Mouse (Mus musculus) hindbrain, embryonic 16.5 days (tissue): ENCODE results near the gene Brinp2. TPM values are rescaled to one million over a fixed set of nuclear protein-coding genes. Genes with fewer than 3 reads are reported as not detected.

Experiments
- ATAC-seq: fragments of 200-750 bp; cut with Nextera tagmentation; 2 replicates; pipeline ENCODE4 v1.8.0; 2017; ENCODE audit warnings: moderate TSS enrichment, moderate library complexity
- H3K27ac ChIP-seq: fragments of 300-500 bp; sonication (generic); 2 replicates; pipeline ENCODE4 v1.5.1; 2014; ENCODE audit warnings: low read depth, mild to moderate bottlenecking, control low read depth, low read length, moderate library complexity
- H3K27me3 ChIP-seq: fragments of 300-500 bp; sonication (generic); replicated peaks from 2 replicates; pipeline ENCODE4 v1.6.1; 2014; ENCODE audit warnings: low read length; ENCODE audit not compliant: control insufficient read depth, insufficient read depth
- H3K36me3 ChIP-seq: fragments of 300-500 bp; sonication (generic); 2 replicates; pipeline ENCODE4 v1.6.1; 2014; ENCODE audit warnings: mild to moderate bottlenecking, low read length, moderate library complexity, mixed read lengths; ENCODE audit not compliant: control insufficient read depth, insufficient read depth
- H3K4me1 ChIP-seq: fragments of 300-500 bp; sonication (generic); 2 replicates; pipeline ENCODE4 v1.6.1; 2014; ENCODE audit warnings: low read depth, low read length; ENCODE audit not compliant: control insufficient read depth, insufficient read depth
- H3K4me2 ChIP-seq: fragments of 300-500 bp; sonication (generic); 2 replicates; pipeline ENCODE4 v1.6.1; 2014; ENCODE audit warnings: mild to moderate bottlenecking, low read length, control low read depth, moderate library complexity
- H3K4me3 ChIP-seq: fragments of 300-500 bp; sonication (generic); 2 replicates; pipeline ENCODE4 v1.5.1; 2014; ENCODE audit warnings: mild to moderate bottlenecking, low read length, control low read depth, moderate library complexity
- H3K9ac ChIP-seq: fragments of 300-500 bp; sonication (generic); 2 replicates; pipeline ENCODE4 v1.6.1; 2014; ENCODE audit warnings: low read depth, mild to moderate bottlenecking, control low read depth, low read length, moderate library complexity
- H3K9me3 ChIP-seq: fragments of 300-500 bp; sonication (generic); 2 replicates; pipeline ENCODE4 v1.6.1; 2014; ENCODE audit warnings: mild to moderate bottlenecking, low read length, moderate library complexity; ENCODE audit not compliant: control insufficient read depth
- WGBS: fragments of 180-500 bp; shearing (Covaris S2); extraction: QIAGEN DNeasy Blood & Tissue Kit; methylation state at CpG from one replicate; pipeline ENCODE4 v1.1.7; 2014; 5-methylcytosine and 5-hydroxymethylcytosine counted together
- polyA plus RNA-seq: library from polyadenylated mRNA; unstranded; fragments of >200 nt; fragmentation: Nextera tagmentation; extraction: Ambion mirVana; gene quantifications from 2 replicates; pipeline ENCODE4 v1.2.1, GENCODE M21; 2015

Gene Brinp2
- polyA plus RNA-seq, 1 experiment from 2014 or later: 32.7 TPM

DNA sequence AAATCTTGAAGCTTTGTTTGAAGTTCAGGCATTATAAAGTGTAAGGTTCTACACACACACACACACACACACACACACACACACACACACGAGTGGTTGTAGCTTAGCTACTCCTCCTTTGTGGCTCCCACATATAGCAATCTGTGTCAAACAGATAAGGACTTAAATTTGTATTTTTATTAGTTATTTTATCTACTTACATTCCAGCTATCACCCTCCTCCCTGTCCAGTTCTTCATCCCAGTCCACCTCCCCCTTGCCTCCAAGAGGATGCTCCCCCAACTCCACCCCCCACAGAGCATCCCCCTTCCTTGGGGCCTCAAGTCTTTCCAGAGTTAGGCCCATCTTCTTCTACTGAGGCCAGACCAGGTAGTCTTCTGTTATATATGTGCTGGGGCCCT, 137.4 kb downstream of the Brinp2 start:
- Histone ChIP-seq H3K9ac (no peak overlapping the region), H3K4me3 (no peak overlapping the region), H3K36me3 (no peaks in the 10 kb centered on the region), H3K27me3 (no peaks in the 10 kb centered on the region), H3K9me3 (no peaks in the 10 kb centered on the region), H3K4me2 (no peak overlapping the region), H3K27ac (no peak overlapping the region), H3K4me1 (peaks cover 8% of the 10 kb centered on the region)
- ATAC-seq: no peak
- 77% methylated on average over 1 of the region's 1 CpGs for WGBS

- no peak overlapping the region for H3K9ac ChIP-seq
- H3K4me3 ChIP-seq: no peak overlapping the region
- no peaks in the 10 kb centered on the region for H3K36me3 ChIP-seq
- WGBS: 55% methylated on average over 2 of the region's 2 CpGs
- no peaks in the 10 kb centered on the region for H3K27me3 ChIP-seq
- H3K4me1 ChIP-seq: peaks cover 8% of the 10 kb centered on the region
- no peak overlapping the region for H3K4me2 ChIP-seq
- no peaks in the 10 kb centered on the region for H3K9me3 ChIP-seq
- H3K27ac ChIP-seq: no peak overlapping the region
- no peak for ATAC-seq
Observed at GRCm38 (mm10) chr1:158218294-158218693, 137.8 kb downstream of the Brinp2 start.

GRCm38 (mm10) chr1:158215581-158215980, 140.5 kb downstream of the Brinp2 start:
- no peak overlapping the region for H3K9ac ChIP-seq
- no peak overlapping the region for H3K27ac ChIP-seq
- no peaks in the 10 kb centered on the region for H3K9me3 ChIP-seq
- peaks cover 2% of the 10 kb centered on the region; the same call in 1 of the 2 replicates for H3K4me1 ChIP-seq
- 70% methylated on average over 9 of the region's 9 CpGs for WGBS
- no peak overlapping the region for H3K4me3 ChIP-seq
- ATAC-seq: no peak
- no peaks in the 10 kb centered on the region for H3K36me3 ChIP-seq
- no peaks in the 10 kb centered on the region for H3K27me3 ChIP-seq
- H3K4me2 ChIP-seq: no peak overlapping the region

DNA sequence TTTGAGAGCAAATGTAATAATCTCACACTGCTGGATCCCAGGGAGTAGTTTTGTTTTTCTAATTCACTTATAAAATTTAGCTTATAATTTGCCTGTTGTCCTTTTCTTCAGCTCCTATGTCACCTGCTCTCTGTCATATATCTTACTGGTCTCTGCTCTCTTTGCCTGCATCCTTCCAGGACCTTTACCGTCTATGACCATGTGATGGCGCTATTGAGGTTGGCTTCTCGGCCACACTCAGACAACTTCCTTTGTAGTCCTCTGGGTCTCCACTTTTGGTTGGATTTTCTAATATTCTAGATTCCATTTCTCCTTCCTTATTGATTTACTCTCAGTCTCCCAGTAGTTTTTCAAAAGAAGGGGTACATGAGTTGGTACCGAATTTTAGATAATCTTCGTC, 141.4 kb downstream of the Brinp2 start:
- 45% methylated on average over 5 of the region's 5 CpGs for WGBS
- ATAC-seq: no peak

DNA sequence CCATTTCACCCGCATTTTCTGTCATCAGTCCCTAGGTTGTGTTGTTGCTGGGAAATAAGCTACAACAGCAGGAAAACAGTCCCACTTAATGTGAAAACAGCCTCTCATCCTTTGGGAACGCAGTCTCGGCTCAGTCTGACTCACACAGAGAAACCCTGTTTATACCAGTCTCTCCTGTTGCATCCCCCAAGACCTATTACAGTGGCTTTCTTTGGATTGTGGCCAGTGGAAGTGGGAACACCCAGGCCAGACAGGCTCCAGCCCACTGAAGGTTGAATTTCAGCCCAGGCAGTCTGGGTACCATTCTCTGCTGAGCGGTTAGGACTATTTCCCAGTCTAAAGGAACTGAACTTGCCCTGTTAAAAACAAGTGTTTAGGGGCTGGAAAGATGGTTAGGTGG, 142.4 kb downstream of the Brinp2 start:
- 83% methylated on average over 4 of the region's 4 CpGs for WGBS
- no peak for ATAC-seq
- no peak overlapping the region for H3K4me3 ChIP-seq
- H3K27ac ChIP-seq: no peak overlapping the region
- H3K4me2 ChIP-seq: no peak overlapping the region
- no peaks in the 10 kb centered on the region for H3K27me3 ChIP-seq
- no peaks in the 10 kb centered on the region for H3K4me1 ChIP-seq
- no peaks in the 10 kb centered on the region for H3K36me3 ChIP-seq
- no peak overlapping the region for H3K9ac ChIP-seq
- H3K9me3 ChIP-seq: no peaks in the 10 kb centered on the region

More for the DNA sequence above, 141.4 kb downstream of the Brinp2 start:
- Histone ChIP-seq H3K27ac (no peak overlapping the region), H3K36me3 (no peaks in the 10 kb centered on the region), H3K9me3 (no peaks in the 10 kb centered on the region), H3K4me3 (no peak overlapping the region), H3K27me3 (no peaks in the 10 kb centered on the region), H3K4me1 (no peaks in the 10 kb centered on the region), H3K9ac (no peak overlapping the region), H3K4me2 (no peak overlapping the region)

DNA sequence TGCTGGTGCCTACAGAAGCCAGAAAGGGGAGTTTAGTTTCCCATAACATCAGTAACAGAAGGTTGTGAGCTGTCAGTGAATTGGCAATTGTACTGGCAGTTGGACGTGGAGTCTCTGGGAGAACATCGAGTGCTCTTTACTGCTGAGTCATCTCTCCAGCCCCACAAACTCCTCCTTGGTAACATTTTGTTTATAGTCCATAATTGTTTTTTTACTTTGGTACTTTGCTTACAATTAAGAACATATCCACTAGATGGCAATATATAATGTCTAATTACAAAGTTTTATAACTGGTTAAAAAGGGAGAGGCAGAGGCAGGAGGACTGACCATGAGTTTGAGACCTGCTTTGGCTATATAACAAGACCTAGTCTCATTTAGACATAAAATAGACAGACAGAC, 148.5 kb downstream of the Brinp2 start:
- Histone ChIP-seq H3K4me3 (no peak overlapping the region), H3K9me3 (no peaks in the 10 kb centered on the region), H3K36me3 (no peaks in the 10 kb centered on the region), H3K4me1 (no peaks in the 10 kb centered on the region), H3K4me2 (no peak overlapping the region), H3K27ac (no peak overlapping the region), H3K9ac (no peak overlapping the region), H3K27me3 (no peaks in the 10 kb centered on the region)
- WGBS: 78% methylated on average over 2 of the region's 2 CpGs
- ATAC-seq: no peak

- H3K4me2 ChIP-seq: no peak overlapping the region
- H3K4me3 ChIP-seq: no peak overlapping the region
- no peaks in the 10 kb centered on the region for H3K4me1 ChIP-seq
- no peaks in the 10 kb centered on the region for H3K36me3 ChIP-seq
- WGBS: 25% methylated on average over 2 of the region's 2 CpGs
- no peak overlapping the region for H3K9ac ChIP-seq
- no peaks in the 10 kb centered on the region for H3K9me3 ChIP-seq
- no peaks in the 10 kb centered on the region for H3K27me3 ChIP-seq
- H3K27ac ChIP-seq: no peak overlapping the region
- ATAC-seq: no peak; the same call in 1 of the 2 replicates
Observed at GRCm38 (mm10) chr1:158202932-158203331, 153.2 kb downstream of the Brinp2 start.

Other genes starting within 250 kb of the Brinp2 start
- 38.2 and 43.0 TPM in 2 replicates for gene Astn1, start 5.9 kb upstream of the Brinp2 start, polyA plus RNA-seq